Mouse (Mus musculus) liver, postnatal 0 days (tissue): ENCODE data around the gene Arf3.
A peak's percentile ranks its signal among the peaks of the same experiment; 100 is the strongest.

Experiments used
- CTCF ChIP-seq: sonication (generic); IDR thresholded peaks from 2 replicates; pipeline ENCODE4 v1.5.1; 2016; ENCODE audit warnings: antibody characterized with exemption, low read depth
- EP300 ChIP-seq: IDR thresholded peaks from 2 replicates; pipeline ENCODE4 v1.6.1; 2016; ENCODE audit warnings: antibody characterized with exemption, low read depth, mild to moderate bottlenecking

- TF ChIP-seq CTCF (peak; percentile 85), EP300 (no peak)
Measured at GRCm38 (mm10) chr15:98799396-98799795, 36.4 kb upstream of the Arf3 start.
